Mouse (Mus musculus) telencephalon, adult 2 months (tissue): Measurements from ENCODE around the gene Ppp1r13l.

ENCODE experiments used
- DNase-seq: peaks from one replicate; pipeline ENCODE4 v3.0.0-alpha.2; 2011; ENCODE audit warnings: low read depth, low spot score

The Ppp1r13l gene

DNA sequence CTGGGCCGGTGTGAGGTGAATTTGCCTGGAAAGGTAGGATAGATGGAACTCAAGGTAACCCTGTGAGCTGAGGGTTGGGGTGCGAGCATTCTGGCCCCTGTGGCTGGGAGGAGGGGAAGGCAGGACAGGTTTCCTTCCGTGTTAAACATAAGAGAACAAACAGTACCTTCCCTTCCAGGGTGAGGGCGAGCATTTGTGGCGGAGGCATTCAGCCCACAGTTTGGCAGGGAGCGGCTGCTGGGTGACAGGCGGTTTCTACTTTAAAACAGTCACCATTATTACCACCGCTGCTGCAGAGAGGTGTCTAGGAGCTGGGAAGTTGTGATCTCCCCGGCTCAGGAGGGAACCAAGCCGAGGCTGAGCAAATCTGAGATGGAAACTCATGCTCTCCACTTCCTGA is 22.4 kb upstream of the Ppp1r13l start:
- DNase-seq, result no peak

DNA sequence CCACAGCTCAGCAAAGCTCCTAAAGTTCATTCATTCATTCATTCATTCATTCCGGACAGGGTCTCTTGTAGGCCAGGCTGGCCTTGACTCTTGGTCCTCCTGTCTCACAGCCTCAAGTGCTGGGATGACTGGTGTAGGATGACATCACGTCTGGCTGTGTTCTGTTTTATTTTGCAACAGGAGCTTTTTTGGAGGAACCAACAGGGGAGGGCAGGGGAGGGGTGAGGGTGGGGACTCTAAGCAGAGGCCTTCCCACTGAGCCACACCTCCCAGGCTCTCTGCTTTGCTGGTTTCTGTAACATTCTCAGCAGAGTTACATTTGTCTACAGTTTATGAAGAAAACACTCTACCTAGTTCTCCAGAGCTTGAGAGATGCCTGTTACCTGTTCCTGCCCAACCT is 21.5 kb upstream of the Ppp1r13l start:
- no peak for DNase-seq

DNA sequence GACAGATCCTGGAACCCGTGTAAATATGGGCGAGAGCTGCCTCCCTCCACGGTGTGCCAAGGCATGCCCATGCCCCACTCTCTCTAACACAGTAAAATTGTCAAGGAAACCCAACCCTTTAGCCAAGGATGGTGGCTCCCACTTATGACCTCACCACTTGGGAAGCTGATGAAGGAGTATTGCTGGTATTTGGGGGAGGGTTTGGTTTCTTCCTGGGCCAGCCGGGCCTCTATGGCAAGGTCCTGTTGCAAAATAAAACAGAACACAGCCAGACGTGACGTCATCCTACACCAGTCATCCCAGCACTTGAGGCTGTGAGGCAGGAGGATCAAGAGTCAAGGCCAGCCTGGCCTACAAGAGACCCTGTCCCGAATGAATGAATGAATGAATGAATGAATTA is 21.0 kb upstream of the Ppp1r13l start:
- DNase-seq, result no peak

DNA sequence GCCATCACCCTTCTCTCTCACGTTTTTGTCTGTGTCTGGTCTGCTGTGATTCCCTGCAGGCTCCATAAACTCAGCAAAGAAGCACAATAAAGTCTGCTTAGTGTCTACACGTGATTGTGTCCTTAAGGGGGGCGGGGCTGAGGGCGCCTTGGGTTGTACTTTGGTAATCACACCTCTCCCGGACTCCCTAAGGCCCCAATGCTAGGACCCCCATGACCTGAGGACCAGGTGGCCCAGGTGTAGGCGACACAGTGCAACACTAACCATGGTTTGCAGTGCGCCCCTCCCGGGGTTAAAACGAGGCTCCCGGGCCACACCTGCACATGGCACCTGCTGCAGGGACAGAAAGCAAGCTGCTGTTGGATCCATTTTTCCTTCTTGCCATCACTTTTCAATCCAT is 18.3 kb upstream of the Ppp1r13l start:
- no peak for DNase-seq

DNA sequence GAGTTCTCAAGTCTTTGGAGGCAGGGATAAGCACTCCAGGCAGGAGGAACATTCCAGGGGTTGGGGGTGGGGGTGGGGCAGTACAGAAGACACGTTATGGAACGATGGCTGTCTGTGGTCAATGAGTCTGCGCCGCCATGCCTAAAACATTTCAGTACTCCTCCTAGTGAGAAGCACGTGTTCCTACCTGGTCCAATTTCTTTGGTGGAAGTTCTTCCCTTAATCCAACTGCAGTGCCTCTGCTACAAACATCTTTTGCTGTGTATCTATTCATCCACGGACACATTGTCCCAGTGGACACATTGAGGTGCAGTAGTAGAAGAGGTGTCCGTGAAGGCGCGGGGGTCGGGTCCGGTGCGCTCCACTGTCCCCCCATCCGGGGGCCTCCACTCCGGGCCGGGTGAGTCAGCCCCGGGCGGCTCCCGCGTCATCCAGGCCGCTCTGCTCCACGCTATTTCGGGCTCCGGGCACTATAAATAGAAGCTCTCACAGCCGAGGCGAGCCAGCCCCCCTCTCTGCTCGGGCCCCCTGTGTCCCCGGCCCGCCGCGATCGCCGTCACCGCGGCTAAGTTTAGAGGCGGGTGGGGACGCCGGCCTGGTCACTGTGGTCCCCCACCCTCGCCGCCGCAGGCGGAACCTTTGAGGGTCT is 17.7 kb upstream of the Ppp1r13l start:
- DNase-seq, result no peak

DNA sequence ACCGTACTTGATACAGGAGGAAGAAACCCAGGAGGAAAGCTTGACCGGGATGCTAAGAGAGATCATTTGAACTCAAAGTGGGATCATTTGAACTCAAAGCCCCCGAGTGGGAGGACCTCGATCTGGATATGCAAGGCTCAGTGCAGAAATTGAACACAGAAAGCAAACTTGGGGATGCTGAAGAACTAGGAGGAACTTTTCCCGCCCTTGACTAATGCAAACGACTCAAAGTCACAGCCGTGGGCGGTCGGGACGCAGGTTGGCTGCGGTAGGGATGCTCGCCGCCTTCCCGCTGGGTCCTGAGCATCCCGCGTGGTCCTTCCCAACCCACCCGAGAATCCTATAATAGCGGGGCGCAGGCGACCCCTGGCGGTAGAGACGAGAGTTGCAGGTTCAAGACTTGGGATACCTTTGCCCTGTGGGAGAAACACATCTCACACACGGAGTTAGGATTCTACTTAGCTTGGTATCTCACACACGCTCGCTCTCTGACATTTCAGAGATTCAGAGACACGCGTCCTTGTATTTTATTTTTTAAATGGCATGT is 17.0 kb upstream of the Ppp1r13l start:
- peak; percentile 49 for DNase-seq

DNA sequence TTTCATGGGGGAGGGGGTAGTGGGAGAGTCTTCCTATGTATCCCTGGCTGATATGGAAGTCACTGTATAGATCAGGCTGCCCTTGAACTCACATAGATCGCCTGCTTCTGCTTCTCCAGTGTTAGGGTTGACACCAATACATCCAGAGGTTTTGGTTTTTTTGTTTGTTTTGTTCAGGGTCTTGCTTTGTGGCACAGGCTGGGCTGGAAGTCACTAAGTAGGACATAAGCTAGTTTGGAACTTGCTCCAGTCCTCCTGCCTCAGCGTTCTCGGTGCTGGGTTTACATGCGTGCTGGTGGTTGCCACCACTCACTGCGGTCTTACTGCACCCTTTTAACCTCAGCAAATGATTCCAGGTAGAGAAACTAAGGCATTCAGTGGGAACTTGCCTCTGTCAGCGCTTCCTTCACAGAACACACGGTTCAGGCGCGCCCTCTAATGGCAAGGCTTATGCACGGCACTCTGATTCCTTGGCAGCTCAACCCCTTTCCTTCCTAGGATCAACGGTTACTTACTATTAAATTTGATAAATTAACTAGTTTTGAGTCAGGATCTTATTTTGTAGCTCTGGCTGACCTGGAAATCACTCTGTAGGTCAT is 16.2 kb upstream of the Ppp1r13l start:
- no peak for DNase-seq

DNA sequence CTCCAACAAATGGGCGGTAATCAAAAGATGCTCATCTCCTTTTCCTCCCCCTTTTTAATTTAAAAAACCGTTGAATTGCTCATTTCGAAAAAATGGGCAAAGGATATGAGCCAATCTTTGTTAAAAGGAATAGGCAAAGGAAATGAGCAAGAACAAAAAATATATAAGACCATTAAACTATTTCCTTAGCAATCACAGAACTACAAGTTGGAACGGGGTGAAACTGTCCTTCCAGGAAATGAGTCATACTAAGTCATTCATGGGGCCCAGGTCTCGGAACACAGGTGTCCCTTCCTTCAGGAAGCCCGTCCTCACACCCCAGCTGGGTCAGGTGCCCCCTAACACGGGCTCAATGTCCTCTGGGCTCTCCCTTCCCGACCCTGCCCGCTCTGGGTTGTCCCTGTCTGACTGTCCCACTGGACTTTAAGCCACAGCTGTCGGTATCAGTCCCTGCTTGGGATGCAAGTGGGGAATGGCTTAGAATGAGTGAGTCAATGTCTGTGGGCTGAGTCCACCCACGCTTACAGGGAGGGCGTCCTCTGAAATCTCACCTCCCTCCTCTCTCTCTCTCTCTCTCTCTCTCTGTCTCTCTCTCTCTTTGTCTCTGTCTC is 15.2 kb upstream of the Ppp1r13l start, which contains the start of gene Ercc1:
Gene Ercc1, plus strand, starts transcription at position 542 of the 611 bp plus-strand sequence.
- no peak for DNase-seq

DNA sequence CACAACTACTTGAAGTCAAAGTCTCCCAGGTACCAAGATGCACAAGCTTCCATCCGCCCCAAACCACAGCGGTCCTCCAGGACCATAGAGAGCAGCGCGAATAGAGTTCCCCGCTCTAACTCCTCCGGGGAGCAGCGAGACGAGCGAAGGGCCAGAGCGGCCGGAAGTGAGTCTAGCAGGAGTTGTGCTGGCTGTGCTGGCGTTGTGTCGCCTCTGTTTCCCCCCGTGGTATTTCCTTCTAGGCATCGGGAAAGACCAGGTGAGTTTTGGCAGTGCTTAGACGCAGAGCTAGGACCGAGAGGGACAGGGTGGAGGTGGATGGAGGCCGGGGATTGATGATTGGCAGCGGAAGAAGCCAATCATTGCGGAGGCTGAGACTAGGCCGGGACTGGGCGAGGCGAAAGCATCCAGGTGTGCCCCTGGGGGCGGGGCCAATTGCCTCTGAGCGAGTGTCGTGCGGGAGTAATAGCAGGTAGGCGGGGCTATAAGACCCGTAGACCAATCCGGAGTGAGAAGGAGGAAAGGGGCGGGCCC is 14.5 kb upstream of the Ppp1r13l start:
- DNase-seq, result peak; percentile 96

DNA sequence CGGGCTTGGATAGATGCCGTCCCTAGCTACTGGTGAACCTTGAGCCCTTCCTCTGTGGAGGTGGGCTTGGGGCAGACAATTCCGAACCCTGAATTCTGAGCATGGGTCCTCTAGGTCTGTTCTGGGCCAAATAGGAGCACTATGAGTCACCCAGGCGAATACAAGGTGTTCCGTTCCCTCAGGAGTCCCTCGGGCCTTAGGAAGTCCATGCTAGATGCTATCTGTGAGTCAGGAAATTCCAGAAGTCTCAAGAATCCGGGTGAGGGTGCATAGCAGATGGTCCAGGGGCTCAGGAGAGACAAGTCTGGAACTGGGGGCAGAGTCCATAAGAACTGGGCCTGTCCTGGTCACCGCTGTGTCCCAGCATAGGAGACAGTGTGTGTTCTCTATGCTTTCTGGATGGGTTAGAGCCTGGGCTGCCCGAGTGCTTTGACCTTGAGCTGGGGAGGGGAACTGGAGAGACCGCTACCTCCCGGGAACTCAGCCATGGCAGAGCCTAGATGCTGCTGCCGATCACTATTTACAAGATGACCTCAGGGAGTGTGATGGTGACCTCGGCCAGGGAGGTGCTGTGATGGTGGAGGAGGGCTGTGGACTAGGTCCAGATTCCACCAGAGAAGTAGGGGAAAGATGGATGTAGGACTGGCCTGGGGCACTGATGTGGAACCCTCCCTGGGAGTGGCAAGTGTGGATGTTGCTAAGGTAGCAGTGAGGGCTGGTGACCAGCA is 10.2 kb upstream of the Ppp1r13l start:
- no peak for DNase-seq

DNA sequence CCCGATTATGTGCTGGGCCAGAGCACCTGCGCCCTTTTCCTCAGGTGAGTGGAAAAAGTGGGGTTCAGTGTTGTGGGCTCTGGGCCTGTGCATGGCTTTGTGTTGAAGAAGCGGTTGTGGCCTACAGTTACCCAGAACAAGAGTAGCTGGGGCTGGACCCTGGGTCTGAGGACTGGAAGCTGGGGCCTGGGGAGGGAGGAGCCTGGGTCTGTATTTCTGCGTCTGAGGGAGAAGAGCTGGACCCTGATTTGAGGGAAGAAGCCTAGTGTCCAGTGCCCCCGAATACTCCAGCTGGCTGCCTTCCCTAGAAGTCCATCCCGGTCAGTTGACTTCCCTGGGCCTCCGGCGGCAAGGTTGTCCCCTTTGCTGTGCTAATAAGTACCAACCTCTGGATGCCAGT is 9.3 kb upstream of the Ppp1r13l start:
- no peak for DNase-seq

DNA sequence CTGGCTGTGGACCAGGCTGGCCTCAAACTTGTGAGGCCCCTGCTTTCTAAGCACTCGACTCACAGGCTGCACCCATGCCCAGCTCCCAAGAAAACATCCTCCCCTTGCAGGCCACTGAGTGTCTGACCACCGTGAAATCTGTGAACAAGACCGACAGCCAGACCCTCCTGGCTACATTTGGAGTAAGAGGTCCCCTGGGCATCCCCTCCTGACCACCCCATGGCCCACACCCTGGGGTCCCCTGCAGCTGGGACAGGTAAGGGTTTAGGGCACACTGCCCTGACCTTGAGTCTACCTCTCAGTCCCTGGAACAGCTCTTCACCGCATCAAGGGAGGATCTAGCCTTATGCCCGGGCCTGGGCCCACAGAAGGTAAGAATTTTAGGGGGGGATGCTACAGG is 4.6 kb upstream of the Ppp1r13l start:
- no peak for DNase-seq

DNA sequence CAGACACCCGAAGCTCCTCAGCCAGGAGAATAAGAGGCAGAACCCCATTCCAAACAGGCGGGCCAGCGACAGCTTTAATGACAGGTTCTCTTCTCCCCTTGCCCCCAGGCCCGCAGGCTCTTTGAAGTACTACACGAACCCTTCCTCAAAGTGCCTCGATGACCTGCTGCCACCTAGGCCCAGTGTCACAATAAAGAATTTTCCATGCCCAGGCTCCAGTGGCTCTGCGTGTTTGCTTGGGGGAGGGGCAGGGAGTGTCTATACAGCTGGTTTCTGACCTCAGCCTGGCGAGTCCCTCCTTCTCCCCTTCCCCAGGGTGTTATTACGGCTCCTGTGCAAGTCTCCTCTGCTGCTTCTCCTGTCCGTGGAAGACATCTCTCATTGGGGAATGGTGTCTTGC is 3.2 kb upstream of the Ppp1r13l start:
- DNase-seq, result no peak

DNA sequence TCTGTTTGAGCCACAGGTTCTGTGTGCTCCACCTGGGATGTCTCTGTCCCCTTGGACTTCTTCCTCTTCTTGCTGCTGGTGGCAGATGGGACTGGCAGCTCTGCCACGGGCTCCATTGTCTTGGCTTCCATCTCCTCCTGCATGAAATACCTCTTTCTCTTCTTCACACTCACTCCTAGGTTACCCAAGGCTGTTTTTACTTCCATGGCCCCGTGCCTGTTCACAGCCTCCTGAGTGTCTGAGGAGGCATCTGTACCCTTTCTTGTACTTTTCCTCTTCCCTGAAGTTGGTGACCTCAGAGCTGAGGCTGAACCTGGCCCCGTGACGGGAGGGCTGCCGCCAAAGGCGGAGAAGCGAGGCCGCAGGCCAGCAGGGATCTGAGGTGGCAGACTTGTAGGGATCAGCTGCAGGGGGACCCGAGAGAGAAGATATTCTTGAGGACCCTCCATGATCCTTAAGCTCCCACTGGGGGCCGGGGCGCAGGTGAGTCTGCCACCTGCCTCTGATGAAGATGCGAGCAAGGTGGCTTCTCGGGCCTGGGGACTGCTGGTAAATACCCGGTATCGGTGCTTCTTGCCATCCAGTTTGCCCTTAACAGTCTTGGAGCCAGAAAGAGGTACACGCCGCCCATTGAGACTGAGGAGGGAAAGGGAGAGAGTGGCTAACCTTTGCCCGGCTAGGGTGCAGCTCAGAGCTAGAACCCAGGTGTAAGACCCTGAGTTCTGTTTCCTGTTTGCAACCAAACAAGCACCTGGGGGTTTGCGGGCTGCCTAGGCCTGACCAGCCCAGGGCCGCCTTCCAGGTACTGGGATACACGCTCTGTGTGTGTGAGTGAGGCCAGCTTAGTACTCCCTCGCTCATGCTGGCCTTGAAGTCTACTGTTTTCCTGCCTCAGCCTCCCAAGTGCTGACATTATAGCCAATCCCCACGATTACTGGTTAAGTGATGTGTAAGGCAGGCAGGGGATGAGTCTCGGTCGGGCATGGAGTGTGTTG is 1.9 kb upstream of the Ppp1r13l start:
- DNase-seq, result no peak

DNA sequence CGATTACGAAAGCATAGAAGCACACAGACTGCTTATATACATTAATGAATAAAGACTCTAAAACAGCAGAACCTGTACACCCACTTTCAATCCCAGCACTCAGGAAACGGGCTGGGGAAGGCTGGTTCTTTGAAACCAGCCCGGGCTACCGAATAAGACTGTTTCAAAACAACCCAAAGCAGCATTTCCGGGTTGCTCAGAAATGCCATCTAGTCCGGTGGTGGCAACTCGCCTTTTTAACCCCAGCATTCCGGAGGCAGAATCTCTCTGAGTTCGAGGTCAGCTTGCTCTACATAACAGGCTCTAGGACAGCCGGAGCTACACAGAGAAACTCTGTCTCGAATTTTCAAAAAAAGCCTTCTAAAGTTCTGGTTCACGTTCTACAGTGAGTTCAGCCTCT is 915 bp upstream of the Ppp1r13l start:
- DNase-seq, result no peak

DNA sequence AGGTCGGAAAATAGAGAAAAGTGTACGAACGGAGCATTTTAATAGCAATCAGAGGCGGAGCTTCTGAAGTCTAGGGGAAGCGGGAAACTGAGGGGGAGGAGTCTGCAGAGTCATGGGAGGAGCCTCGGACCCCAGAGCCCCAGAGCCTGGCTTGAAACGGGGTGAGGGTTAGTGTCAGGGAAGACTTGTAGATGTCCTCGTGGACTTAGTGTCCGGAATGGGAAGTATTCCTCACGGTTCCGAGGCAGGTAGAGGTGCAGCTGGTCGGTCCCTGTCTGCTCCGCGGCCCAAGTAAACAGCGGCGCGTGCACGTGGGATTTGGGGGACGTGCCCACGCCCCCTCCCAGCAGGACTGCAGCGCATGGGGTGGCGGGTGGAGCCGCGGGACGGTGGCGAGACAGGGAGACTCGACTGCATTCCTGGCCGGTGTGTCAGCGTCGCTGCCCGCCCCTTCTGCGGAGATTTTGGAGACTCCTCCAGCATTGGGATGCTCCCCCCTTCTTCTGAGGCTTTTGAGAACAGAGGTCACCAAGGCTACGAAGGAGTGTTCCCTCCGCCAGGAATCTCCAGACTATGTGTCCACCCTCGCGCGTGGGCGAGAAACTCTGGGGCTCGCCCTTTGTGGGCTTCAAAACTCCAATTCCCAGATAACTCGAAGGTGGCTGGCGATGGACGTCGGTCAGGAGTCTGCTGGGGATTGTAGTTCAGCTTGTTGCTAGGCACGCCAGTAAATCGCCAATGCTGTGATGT is 518 bp downstream of the Ppp1r13l start:
- no peak for DNase-seq

DNA sequence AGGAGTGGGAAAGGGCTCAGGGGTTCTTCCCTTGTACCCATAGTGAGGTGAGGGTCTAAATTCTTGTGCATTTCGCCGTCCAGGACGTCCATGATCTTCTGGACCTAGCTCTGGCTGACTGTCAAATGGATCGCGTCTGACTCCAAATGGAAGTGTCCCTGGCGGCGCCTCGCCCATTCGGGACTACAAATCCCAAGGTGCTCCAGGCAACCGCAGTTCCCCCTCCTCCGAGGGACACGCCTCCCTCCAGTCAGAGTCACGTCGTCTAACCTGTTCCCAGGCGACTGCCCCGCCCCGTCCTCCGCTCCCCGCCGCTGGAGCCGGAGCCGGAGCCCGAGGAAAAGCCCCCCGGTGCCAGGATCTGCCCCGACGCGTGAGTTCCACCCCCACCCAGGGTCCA is 1.4 kb downstream of the Ppp1r13l start:
- peak; percentile 90 for DNase-seq

DNA sequence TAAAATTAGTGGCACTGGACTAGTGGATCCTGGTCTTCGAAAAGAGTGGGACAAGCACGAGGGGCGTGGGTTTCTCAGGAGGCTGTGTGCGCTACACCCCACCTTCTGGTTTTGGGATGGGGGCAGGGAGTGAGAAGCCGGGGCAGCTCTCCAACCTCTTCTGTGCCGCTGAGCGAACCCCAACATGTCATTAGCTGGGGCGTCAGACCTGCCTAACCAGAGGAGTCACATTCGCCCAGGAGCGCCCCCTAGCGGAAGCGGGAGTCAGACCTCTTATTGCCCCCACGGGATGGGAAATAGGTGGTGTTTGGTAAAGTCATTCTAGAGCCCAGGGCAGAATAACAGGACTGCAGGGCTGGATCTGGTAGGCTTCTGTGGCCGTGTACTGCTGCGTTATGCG is 2.2 kb downstream of the Ppp1r13l start:
- no peak for DNase-seq

DNA sequence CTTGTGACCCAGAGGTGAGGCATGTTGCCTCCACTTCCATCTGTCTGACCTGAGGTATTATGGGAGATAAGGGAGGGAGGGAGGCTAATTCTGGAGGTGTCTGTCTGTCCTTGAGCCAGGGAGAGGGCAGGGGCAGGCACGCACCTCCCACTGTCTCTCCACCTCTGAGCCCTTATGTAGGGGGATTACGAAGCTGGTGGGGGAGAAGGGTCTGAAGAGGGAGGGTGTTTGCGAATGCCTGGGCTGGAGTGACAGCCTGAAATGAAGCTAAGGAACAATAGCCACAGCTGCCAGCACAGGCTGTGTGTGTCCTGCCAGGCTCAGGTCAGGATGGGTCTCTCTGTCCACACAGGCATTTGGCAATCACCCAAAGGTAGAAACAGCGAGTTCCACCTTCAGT is 2.7 kb downstream of the Ppp1r13l start:
- no peak for DNase-seq

DNA sequence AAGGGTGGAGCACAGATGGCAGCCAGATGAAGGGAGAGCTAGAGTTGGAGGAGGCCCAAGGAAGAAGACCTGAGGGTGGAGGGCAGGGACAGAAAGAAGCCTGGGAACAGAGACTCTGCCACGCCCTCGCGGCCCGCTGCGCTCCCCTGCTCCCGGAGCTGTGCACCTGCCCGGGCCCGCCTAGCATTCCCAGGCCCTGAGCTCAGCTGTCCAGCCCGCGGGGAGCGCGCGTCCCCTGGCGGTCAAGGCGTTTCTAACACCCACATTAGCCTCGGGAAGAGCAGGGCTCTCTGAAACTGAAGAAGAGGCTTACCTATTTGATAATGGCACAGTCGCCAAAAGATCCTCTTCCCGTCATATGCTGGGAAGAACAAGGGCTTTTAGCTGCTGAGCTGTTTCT is 4.3 kb downstream of the Ppp1r13l start:
- no peak for DNase-seq
